Mouse (Mus musculus) brown adipose tissue, adult 24 weeks (tissue): ENCODE results near the gene Tns3. TPM values are rescaled to one million over a fixed set of nuclear protein-coding genes. Genes with fewer than 3 reads are reported as not detected.

Source experiments
- H3K27ac ChIP-seq: fragments of 200-500 bp; replicated peaks from 2 replicates; pipeline ENCODE4 v1.5.1; 2012; ENCODE audit warnings: low read depth, mild to moderate bottlenecking, low read length
- H3K4me1 ChIP-seq: fragments of 200-500 bp; 2 replicates; pipeline ENCODE4 v1.6.1; 2012; ENCODE audit warnings: low read length, mixed read lengths; ENCODE audit not compliant: control insufficient read depth, insufficient read depth, insufficient read length
- H3K4me3 ChIP-seq: fragments of 200-500 bp; 2 replicates; pipeline ENCODE4 v1.5.1; 2012; ENCODE audit warnings: low read depth, mild to moderate bottlenecking, low read length, moderate library complexity; ENCODE audit not compliant: insufficient read depth
- polyA plus RNA-seq: library from polyadenylated mRNA; stranded (reverse); fragments of >200 nt; gene quantifications from 2 replicates; pipeline ENCODE4 v1.2.4, GENCODE M21; 2012; ENCODE audit not compliant: missing spikeins, insufficient read depth, insufficient read length

Tns3 gene
- polyA plus RNA-seq, 1 experiment, result 3.0 TPM

DNA sequence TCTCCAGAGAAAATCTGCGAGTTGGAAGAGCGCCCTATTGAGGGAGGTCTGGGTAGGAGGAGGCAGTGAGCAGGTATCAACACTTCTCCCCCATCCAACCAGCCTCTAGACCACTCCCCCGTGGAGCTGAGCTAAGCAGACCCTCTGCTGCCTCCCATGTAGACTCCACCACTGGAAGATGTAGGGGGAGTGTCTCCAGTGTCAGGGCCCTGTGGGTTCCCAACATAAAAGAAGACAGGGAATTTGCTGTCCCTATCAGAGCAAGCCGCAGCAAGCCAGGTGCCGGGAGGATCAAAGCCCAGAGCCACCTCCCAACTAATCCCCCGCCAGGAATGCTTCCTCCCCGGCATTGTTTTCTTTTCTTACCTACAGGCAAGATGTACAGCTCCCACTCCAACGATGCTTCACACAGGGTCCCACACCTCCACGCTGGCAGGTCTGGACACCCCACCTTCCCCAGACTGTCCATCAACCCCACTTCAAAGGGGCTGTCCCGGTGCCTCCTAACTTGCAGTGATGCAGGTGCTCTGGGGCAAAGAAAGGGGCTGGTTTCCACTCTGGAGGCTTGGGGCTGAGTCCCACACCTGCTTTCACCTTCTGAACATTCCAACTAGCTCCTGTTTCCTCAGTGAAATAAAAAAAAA, 22.6 kb downstream of the Tns3 start:
- Histone ChIP-seq H3K4me1 (peaks cover 6% of the 10 kb centered on the region; the same call in 1 of the 2 replicates), H3K4me3 (no peak overlapping the region), H3K27ac (no peak overlapping the region)

GRCm38 (mm10) chr11:8639726-8640125, 24.6 kb downstream of the Tns3 start:
- Histone ChIP-seq H3K4me3 (no peak overlapping the region), H3K27ac (no peak overlapping the region), H3K4me1 (peaks cover 6% of the 10 kb centered on the region; the same call in 1 of the 2 replicates)

DNA sequence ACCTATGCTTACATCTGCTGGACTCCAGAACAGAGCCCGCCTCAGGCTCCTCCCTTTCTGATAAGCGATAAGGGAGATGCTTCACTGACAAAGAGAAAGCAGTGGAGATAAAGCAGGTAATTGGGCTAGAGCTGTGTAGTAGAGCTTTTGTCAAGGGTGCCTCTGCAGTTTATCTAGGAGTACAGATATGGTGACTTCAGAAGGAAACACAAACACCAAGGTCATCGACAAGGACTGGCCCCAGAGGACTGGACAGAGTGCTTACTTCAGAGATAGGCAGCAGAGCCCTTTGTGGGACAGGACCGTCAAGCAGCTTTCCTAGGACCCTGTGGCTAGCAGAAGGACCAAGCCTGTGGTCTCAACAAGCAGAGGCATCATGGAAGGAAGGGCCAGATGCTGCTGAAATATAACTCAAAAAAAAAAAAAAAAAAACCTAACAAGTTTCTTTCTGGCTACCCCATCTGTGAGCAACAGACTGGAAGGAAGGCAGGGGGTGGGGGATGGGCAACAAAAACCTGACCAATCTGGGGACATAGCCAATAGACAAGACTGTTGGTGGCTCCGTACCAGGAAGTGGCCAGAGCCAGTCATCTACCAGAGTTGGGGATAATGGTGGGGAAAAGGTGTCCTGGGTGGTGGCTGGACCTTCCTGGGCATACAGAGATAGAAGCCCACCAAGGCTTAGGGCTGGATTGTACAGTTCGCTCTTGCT, 25.2 kb downstream of the Tns3 start:
- H3K4me3 ChIP-seq, result no peak overlapping the region
- no peak overlapping the region for H3K27ac ChIP-seq
- H3K4me1 ChIP-seq, result peaks cover 6% of the 10 kb centered on the region; the same call in 1 of the 2 replicates

- Histone ChIP-seq H3K4me1 (peaks cover 6% of the 10 kb centered on the region; the same call in 1 of the 2 replicates), H3K27ac (no peak overlapping the region), H3K4me3 (no peak overlapping the region)
Measured at GRCm38 (mm10) chr11:8637469-8638447, 26.6 kb downstream of the Tns3 start.

DNA sequence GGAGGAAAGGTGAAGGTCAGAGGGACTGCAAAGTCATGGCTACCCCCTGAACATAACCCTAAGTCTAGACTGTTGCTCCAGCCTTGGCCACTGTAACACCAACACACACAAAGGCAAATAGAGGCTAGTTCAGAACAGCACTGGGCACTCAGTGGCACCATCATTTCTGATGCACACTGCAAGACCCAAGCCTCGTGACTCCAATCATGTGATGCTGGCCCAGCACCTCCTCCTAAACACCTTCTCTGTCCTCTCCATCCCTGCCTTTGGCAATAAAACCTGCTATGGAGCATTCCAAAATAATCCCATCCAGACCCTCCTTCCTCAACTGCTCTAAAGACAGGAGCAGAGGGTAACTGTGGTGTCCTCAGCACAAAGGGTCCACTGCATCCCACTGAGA, 27.7 kb downstream of the Tns3 start:
- peaks cover 6% of the 10 kb centered on the region; the same call in 1 of the 2 replicates for H3K4me1 ChIP-seq
- H3K4me3 ChIP-seq, result no peak overlapping the region
- no peak overlapping the region for H3K27ac ChIP-seq

- H3K4me3 ChIP-seq, result no peak overlapping the region
- peaks cover 4% of the 10 kb centered on the region; the same call in 1 of the 2 replicates for H3K4me1 ChIP-seq
- no peak overlapping the region for H3K27ac ChIP-seq
Measured at GRCm38 (mm10) chr11:8635778-8636177, 28.6 kb downstream of the Tns3 start.

- Histone ChIP-seq H3K4me3 (no peak overlapping the region), H3K27ac (no peak overlapping the region), H3K4me1 (peaks cover 3% of the 10 kb centered on the region; the same call in 1 of the 2 replicates)
Measured at GRCm38 (mm10) chr11:8634728-8635410, 29.5 kb downstream of the Tns3 start.

GRCm38 (mm10) chr11:8632163-8632562, 32.2 kb downstream of the Tns3 start:
- Histone ChIP-seq H3K27ac (no peak overlapping the region), H3K4me3 (no peak overlapping the region), H3K4me1 (no peaks in the 10 kb centered on the region)

- no peaks in the 10 kb centered on the region for H3K4me1 ChIP-seq
- peak overlapping the region; percentile 26; the same call in 1 of the 2 replicates for H3K27ac ChIP-seq
- H3K4me3 ChIP-seq, result no peak overlapping the region
Measured at GRCm38 (mm10) chr11:8629862-8630390, 34.4 kb downstream of the Tns3 start.

- H3K27ac ChIP-seq, result peak overlapping the region; percentile 7; the same call in 1 of the 2 replicates
- H3K4me3 ChIP-seq, result no peak overlapping the region
- H3K4me1 ChIP-seq, result no peaks in the 10 kb centered on the region
Measured at GRCm38 (mm10) chr11:8629326-8629725, 35.0 kb downstream of the Tns3 start.

GRCm38 (mm10) chr11:8628846-8629253, 35.5 kb downstream of the Tns3 start:
- Histone ChIP-seq H3K4me1 (no peaks in the 10 kb centered on the region), H3K4me3 (no peak overlapping the region), H3K27ac (no peak overlapping the region)

GRCm38 (mm10) chr11:8627156-8627555, 37.2 kb downstream of the Tns3 start:
- H3K4me3 ChIP-seq, result no peak overlapping the region
- H3K27ac ChIP-seq, result no peak overlapping the region

GRCm38 (mm10) chr11:8626715-8627114, 37.6 kb downstream of the Tns3 start:
- Histone ChIP-seq H3K4me3 (no peak overlapping the region), H3K27ac (no peak overlapping the region), H3K4me1 (no peaks in the 10 kb centered on the region)

More at GRCm38 (mm10) chr11:8627156-8627555, 37.2 kb downstream of the Tns3 start:
- H3K4me1 ChIP-seq, result no peaks in the 10 kb centered on the region

- H3K4me1 ChIP-seq, result no peaks in the 10 kb centered on the region
- H3K27ac ChIP-seq, result no peak overlapping the region
- H3K4me3 ChIP-seq, result no peak overlapping the region
Measured at GRCm38 (mm10) chr11:8625915-8626604, 38.3 kb downstream of the Tns3 start.
